Mouse (Mus musculus): Measurements from ENCODE around the gene Efna5.

The Efna5 gene

GRCm38 (mm10) chr17:62649293-62649950 is 231.7 kb downstream of the Efna5 start:
- no peak for DNase-seq

GRCm38 (mm10) chr17:62646836-62647235 is 234.3 kb downstream of the Efna5 start:
- no peak for DNase-seq

DNA sequence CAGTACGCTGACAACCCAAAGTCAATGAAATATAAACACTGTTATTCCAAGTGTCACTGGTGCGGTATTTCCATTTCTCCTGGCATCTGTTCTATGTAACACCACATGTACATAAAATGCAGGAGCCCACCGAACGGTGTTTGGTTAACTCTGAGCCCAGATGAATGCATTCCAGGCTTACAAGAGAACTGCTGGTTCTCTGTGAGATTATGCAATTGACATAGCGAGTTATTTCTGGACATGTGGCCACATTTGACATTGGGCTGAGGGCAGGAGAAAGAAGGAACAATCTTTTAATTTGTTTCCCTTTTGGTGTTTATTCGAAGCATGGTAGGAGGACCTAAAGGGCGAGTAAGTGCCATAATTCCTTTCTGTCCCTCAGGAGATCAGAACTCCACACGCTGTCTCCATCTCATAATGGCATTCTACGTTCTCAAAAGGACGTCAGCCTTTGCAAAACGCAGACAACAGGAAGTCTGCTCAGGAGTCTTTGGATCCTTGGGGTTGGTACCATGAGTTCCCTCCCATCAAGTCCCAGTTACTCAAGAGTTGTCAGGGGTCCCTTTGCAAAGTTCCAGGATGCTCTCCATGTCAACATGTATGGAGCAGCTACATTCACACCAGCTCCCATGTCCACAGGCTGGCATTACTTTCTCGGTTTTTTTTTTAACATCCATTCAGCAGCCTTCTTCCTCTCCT is 238.5 kb downstream of the Efna5 start:
- no peak for DNase-seq

- no peak for DNase-seq
These were observed 240.5 kb downstream of the Efna5 start for GRCm38 (mm10) chr17:62640654-62641053.

DNA sequence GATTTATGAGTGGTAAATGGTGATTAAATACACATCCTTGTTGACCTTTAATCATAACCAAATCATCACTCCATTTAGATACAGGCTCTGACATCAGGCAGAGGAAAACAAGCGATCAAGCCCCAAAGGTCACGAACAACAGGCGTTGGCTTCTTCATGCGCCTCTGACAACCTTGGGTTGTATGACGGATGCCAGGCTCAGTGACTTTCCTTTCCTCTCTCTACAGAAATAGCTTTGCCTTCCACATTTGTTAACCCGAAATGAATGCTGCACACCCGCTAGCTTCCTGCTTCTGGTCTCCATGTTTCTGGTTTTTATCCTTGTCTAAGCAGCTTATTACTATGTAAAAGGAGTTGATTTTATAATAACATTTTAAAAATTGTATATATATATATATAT is 244.2 kb downstream of the Efna5 start:
- no peak for DNase-seq

DNA sequence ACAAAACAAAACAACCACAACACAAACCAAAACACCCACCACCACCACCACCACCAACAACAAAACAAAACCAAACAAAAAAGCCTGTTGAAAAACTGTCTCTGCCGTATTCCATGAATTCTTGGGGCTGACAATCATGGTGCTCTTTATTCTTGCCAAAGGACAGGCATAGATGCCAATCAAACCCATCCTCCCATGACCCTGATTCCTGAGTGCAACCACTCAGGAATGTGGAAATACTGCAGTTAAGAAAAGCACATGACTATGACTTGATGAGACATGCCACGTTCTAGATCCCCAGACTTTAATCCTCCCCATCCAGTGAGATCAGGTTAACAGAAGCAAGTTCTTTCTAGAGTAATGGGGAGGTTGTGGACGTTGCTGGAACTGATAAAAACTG is 246.2 kb downstream of the Efna5 start:
- no peak for DNase-seq

- no peak for DNase-seq
These were observed 252.6 kb downstream of the Efna5 start for GRCm38 (mm10) chr17:62628474-62628873.

DNA sequence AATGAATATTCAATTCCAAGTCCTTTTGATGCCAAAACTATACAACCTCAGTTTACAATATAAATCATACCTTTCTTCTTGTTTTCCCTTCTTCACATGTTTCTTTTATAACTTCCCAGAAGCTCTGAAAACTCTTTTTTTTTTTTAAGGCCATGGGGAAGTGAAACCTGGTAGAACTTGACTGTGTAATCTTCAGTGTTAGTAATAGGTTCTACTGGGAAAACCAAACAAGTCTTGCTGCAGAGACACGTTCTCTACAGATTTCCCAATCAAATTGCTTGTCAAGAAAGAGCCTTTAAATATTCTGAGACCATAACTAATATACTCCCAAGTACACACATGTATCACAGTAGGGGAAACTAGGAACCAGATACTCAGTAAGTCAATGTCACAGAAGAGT is 253.6 kb downstream of the Efna5 start:
- DNase-seq: no peak

DNA sequence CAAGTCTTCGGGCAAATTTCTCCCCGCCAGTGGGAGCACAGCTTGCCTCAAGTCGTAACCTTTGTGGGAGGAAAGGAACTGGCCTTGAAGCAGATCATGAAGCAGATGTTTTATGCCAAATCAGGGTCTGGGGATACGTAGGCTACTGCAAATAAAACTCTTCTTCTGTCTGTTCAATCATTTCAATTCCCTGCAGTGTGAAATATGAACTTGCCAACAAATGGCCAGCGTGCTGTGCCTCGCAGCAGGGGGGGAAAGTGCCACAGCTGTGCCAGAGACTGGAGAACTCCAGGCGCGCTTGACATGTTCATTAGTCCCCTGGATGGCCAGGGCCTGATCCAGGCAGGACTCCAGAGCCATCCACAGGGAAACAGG is 255.5 kb downstream of the Efna5 start:
- no peak for DNase-seq

GRCm38 (mm10) chr17:62624804-62625645 is 256.1 kb downstream of the Efna5 start:
- no peak for DNase-seq

DNA sequence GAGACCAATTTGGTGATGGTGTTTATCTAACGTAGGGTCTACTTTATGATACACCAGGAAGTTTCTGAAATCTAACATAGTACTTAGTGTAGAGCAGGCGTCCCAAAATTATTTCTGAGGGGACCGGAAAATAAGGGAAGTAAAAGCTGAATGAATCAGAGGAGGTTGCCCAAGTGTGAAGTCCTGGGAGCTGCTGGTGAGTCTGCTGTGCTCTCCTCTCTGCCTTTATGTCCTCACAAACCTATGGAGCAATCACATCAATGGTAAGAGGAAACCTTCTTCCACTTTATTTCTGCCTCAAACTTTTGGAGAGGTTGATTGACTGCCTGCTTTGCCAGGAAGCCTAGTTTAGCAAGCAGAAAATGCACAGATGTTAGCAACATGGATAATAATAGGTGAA is 257.9 kb downstream of the Efna5 start:
- DNase-seq: no peak

DNA sequence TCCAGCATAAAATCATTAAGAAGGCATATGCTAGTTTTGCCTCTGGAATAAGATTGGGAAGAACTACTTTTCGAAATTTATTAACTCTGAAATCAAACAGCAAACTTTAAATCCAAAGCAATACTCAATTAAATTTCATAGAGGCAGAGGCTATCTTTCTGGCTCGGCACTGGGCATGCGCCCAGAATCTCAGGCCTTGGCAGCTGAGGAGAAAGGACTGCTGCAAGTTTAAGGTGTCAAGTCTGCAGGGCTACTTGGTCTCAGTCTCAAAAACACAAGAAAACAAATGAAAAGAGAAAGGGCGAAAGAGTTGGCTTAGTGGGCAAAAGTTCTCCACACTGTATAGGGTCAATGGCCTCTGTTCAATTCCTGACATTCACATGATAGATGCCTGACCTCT is 258.6 kb downstream of the Efna5 start:
- DNase-seq: no peak

DNA sequence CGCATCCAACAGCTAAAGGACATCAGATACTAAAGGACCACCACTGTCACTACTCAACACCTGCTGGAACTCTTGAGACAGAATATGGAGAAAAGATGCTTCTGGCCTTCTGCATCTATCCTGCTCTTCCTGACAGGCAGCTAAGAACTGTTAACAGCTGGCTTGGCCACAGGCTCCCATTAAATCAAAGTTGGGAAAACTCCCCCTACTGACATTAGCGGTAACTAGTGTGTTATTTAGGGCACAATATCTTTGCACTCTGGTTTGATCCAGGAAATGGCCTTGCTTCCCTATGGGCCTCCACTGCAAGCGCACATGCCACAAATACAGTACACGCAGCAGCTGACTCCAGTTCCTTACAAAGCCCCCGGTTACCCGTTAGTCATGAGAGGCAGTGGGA is 266.0 kb downstream of the Efna5 start:
- DNase-seq: no peak

DNA sequence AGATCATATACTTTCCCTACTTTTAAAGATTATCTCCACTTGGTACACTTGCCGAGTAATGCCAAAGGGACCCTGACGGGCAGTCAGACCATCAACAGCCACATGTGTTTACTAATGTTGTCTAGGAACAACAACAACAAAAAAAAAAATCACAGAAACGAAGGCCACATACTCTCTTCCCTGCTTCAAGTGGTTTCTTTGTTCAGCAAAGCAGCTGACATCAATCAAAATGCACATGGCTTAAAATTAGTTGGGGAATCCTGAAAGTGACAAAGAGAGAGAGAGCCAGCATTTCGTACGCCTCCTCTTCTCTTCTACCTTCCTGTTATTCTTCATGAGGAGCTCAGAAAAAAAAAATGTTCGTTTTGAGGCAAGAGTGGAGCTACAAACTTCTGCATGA is 266.4 kb downstream of the Efna5 start:
- no peak for DNase-seq

- DNase-seq: no peak
These were observed 266.9 kb downstream of the Efna5 start for GRCm38 (mm10) chr17:62614237-62614636.

- DNase-seq: no peak
These were observed 267.9 kb downstream of the Efna5 start for GRCm38 (mm10) chr17:62613232-62613631.

GRCm38 (mm10) chr17:62608145-62608544 is 273.0 kb downstream of the Efna5 start:
- no peak for DNase-seq

DNA sequence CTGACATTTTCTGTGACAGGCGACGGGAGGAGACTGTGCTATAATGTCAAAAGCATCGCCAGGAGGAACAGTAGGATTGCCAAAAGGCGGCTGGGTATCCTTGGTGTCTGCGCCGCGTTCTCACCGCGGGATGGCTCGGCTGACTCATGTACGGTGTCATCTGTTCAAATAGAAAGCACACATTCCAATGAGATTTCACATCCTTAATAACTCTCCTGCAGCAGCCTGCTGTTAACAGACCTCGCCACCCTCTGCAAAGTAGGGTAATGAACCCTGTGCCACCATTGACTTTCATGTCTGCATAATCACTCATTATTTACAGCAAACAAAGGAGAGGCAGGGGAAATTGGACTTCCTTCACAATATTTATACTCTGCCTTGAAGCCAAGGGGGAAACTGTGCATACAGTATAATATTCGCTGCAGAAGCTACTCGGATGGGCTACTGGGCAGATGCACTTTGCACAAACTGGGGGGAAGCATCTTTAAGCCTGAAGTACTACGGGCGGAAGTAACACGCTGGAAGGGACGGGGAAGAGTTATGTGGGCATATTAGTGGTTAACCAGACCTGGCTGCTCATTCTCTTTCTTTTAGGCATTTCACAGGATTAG is 273.7 kb downstream of the Efna5 start:
- no peak for DNase-seq

GRCm38 (mm10) chr17:62606681-62607080 is 274.4 kb downstream of the Efna5 start:
- DNase-seq: no peak

GRCm38 (mm10) chr17:62604309-62604708 is 276.8 kb downstream of the Efna5 start:
- DNase-seq: no peak

DNA sequence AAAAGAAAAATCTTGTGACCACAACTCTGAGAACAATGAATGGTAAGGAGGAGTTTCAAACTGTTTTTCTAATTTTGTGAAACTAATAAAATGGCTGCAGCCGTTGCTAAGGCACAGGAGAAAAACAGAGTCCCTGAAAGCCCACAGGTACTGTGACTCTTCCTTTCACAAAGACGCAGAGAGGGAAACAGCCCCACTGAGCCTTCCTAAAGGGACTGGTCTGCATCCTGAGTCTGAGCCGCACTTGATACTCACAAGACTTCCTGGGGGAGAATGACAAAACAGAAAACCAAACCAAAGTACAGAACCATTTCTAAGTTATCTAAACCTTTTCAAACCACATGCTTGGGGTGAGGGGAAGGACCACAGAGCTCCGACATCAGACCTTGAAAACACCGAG is 277.5 kb downstream of the Efna5 start:
- no peak for DNase-seq

DNA sequence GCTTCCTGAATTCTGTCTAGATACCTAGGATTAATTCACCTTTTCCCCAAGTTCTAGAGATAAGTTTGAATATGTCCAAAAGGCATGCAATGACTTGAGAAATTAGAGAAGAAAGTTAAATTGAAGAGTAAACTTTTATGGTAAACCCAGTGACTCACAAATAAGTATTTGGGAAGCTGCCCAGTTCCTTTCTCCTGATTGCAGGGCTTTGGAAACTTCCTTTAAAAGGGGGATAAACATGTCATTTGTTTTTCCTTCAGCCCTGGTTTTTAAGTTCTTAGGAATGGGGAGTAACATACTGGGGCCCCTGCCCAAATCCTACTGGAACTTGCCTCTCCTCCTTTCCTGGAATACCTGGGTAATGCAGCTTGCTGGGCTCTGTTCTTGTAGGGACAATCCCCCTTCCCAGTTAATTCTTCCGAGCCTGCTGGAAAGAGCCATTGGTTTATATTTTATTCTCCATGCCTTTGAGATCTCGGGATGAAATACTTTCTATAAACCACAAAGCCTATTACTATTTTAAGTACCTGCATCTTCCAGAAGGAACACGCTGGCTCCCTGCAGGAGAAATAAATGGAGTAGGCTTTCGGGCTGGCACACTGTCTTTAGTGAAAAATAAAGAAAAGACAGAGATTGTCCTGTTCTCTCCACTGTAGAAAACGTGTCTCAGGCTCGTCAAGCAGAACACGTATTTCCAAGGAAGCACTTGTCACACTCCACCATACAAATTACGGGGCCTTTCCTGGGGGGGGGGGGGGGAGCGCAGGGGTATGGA is 282.2 kb downstream of the Efna5 start:
- no peak for DNase-seq

All from kidney, adult 11 months (tissue).